Mouse (Mus musculus) brain, embryonic 14.5 days (tissue): Measurements from ENCODE around the gene Olfr1418. TPM values are rescaled to one million over a fixed set of nuclear protein-coding genes. Genes with fewer than 3 reads are reported as not detected.

ENCODE experiments used
- DNase-seq: peaks from one replicate; pipeline ENCODE4 v3.0.0-alpha.2; 2011; ENCODE audit warnings: low read depth
- CTCF ChIP-seq: fragments of 200-500 bp; IDR thresholded peaks from 2 replicates; pipeline ENCODE4 v1.5.1; 2012; ENCODE audit warnings: inconsistent platforms, mild to moderate bottlenecking, moderate library complexity, borderline replicate concordance; ENCODE audit not compliant: insufficient read depth, insufficient read length; ENCODE audit errors: extremely low read depth
- POLR2A ChIP-seq: fragments of 200-500 bp; IDR thresholded peaks from 2 replicates; pipeline ENCODE4 v1.6.1; 2012; ENCODE audit warnings: mild to moderate bottlenecking, inconsistent platforms, borderline replicate concordance; ENCODE audit not compliant: poor library complexity, insufficient read depth, insufficient read length, severe bottlenecking; ENCODE audit errors: extremely low read depth
- polyA plus RNA-seq: library from polyadenylated mRNA; depleted of rRNA; stranded (reverse); fragments of >200 nt; gene quantifications from 2 replicates; pipeline ENCODE4 v1.2.3, GENCODE M21; 2012; rRNA removed

Gene Olfr1418
- polyA plus RNA-seq, 1 experiment: not detected

DNA sequence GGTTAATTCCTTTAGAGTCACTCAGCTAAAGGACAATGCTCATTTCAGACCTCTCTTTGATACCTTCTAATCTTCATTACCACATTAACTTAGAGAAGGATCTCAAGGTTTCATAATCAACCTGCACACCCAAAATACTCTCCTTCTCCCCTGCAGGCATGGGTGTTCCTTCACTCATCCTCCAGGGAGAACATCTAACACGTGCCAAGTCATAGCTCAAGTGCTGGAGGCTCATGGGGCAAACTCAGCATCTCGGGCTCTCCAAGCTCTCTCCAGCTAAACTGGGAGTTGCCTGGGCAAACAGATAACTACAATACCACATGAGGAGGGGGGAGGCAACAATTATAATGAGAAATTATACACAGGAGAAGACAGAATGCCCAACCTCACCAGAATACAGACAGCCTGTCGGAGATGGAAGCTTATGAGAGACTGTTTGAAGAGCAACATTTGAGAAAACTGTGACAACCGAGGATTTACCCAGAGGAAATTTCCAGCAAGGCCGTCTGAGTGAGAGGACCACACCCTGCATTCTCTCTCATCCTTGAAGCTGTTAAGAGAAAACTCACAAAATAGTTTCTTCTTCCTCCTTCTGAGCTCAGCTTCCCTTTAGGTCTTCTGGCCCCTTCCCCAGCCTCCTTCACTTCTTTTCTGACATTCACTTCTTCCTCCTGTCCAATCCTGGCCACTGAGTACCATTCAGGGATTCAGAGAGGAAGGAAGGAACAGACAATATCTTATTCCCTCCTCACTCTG, 50.7 kb downstream of the Olfr1418 start:
- TF ChIP-seq CTCF (no peak), POLR2A (no peak)
- no peak for DNase-seq

DNA sequence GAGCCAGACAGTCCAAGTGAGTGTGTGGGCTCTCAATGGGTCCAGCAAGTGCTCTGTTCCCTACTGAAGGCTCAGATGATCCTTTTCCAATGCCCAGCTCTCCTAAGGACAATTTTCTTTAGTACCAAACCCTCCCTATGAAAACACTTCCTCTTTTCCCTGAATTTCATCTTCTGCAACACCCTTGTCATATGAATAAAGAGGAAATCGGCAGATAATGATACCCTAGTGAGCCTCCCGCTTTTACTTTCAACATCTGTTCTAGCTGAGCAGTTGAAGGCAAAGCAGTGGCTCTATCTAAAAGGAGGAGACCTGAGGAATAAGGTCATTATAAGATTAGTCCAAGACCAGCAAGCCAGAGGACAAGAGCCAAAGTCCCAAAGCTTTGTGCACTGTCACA, 52.4 kb downstream of the Olfr1418 start:
- DNase-seq: no peak

DNA sequence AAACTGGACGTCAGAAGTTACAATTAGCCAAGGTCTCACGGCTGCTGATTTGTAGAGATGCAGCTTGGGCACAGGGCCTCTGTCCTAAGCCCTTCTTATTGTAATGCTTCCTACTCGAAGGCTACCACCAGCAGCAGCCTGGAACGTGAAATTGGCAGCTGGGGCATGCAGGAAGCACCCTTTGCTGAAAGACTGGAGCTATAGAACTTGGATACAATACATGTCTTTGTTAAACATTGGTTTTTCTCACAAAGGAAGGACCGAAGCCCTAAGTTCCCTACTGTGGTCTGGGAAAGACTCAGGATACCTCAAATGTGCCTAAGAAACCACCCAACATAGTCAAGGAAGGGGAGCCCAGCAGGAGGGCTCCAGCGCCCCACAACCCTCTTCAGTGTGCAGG, 53.0 kb downstream of the Olfr1418 start:
- no peak for DNase-seq
- no peak for TF ChIP-seq CTCF
- no peak for TF ChIP-seq POLR2A

More for the DNA sequence above, 52.4 kb downstream of the Olfr1418 start:
- TF ChIP-seq POLR2A: no peak
- TF ChIP-seq CTCF: no peak

DNA sequence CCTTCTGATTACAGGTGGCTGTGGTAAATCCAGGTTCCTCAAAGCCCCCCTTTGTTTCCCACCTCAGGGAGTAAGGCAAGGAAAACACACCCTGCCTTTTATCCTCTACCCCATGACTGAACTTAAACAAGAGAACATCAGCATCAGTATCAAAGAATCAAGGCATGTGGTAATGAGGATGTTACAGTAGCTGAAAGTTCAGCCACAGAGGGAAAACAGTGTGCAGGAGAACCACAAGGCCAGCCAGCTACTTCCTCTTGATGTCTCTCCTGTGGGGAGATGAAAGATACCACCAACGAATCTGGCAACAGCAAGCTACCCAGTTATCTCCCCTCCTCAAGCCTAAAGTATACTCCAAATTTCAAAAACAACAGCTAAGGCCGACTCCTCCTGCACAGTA, 53.6 kb downstream of the Olfr1418 start:
- TF ChIP-seq POLR2A: no peak
- DNase-seq: no peak

DNA sequence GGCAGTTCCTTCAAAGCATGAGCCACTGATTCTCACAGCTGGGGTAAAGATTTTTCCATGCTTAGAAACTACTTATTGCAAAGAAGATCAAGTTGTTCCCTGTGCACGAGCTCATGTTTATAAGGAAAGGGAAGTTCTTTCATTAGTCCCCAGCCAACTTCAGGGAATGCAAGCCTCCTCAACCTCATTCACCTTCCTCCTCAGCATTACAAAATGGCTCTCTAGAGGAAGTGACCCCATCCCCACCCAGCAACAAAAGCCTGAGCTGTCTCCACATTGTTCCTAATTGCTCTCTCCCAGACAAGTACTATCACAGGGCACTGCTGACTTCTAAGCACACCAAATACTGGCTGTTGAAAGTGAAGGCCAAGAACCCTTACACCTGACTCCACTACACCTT, 56.4 kb downstream of the Olfr1418 start:
- no peak for DNase-seq
- TF ChIP-seq POLR2A (no peak), CTCF (no peak)

Other genes with a start within 250 kb of the Olfr1418 start
- gene Ms4a2, start 237.3 kb downstream of the Olfr1418 start, polyA plus RNA-seq: 0.11 and 0.14 TPM in 2 replicates
- not detected in 2 replicates for gene Ms4a3, start 220.2 kb downstream of the Olfr1418 start, polyA plus RNA-seq
- gene Oosp2, start 200.5 kb downstream of the Olfr1418 start, polyA plus RNA-seq: not detected in 2 replicates
- not detected in 2 replicates for gene Oosp1, start 169.9 kb downstream of the Olfr1418 start, polyA plus RNA-seq
- gene Oosp3, start 164.0 kb downstream of the Olfr1418 start, polyA plus RNA-seq: not detected in 2 replicates
- gene Gif, start 113.5 kb downstream of the Olfr1418 start, polyA plus RNA-seq: not detected in 2 replicates
- gene Mrpl16, start 90.7 kb downstream of the Olfr1418 start, polyA plus RNA-seq: 28.6 and 31.2 TPM in 2 replicates
- 29.7 and 35.7 TPM in 2 replicates for gene Stx3, start 41.7 kb downstream of the Olfr1418 start, polyA plus RNA-seq
- 0.05 TPM in 1 of 2 replicates, not detected in the other for gene Olfr1417, start 21.8 kb downstream of the Olfr1418 start, polyA plus RNA-seq
- 0.05 TPM in 2 replicates for gene Olfr1419, start 14.0 kb upstream of the Olfr1418 start, polyA plus RNA-seq
- gene Olfr1420, start 25.5 kb upstream of the Olfr1418 start, polyA plus RNA-seq: not detected in 2 replicates
- gene Patl1, start 51.3 kb upstream of the Olfr1418 start, polyA plus RNA-seq: 38.0 and 38.6 TPM in 2 replicates
- 31.1 and 35.8 TPM in 2 replicates for gene Osbp, start 104.9 kb upstream of the Olfr1418 start, polyA plus RNA-seq
- not detected in 2 replicates for gene Olfr1423, start 180.3 kb upstream of the Olfr1418 start, polyA plus RNA-seq
- gene Olfr1424, start 201.6 kb upstream of the Olfr1418 start, polyA plus RNA-seq: not detected in 2 replicates
- not detected in 2 replicates for gene Olfr1425, start 216.7 kb upstream of the Olfr1418 start, polyA plus RNA-seq
- not detected in 2 replicates for gene Olfr1426, start 230.9 kb upstream of the Olfr1418 start, polyA plus RNA-seq
- gene Olfr1427, start 242.3 kb upstream of the Olfr1418 start, polyA plus RNA-seq: not detected in 2 replicates